Mouse (Mus musculus) embryo, embryonic 9.5 days (tissue): ENCODE measurements at regions not wholly inside any gene's neighbourhood (a gene's known extent, or its start where the extent isn't known, plus 50 kb on each side); places are given as distances from the start of the nearest gene placed in this dataset.

Experiments
- DNase-seq: peaks from one replicate; pipeline ENCODE4 v3.0.0-alpha.2; 2017; ENCODE audit errors: extremely low spot score

DNA sequence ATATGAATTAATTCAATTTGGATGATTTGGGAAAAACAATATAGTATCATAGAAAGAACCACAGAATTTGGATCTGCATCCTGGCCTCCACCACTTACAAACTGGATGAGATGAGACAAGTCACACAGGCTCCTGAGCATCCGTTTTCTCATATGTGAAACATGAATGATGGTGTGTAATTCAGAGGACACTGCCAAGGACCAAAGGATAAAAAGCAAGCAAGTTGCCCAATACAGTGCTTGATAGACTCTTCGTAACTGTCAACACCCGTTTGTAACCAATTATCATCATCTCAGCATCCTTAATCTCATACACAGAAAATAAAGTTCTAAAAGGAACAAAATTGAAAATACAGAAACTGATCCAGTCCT lies 305.8 kb downstream of the Fam49a start:
- no peak for DNase-seq

- no peak for DNase-seq
These were observed 305.3 kb downstream of the Fam49a start for GRCm38 (mm10) chr12:12567058-12567733.

GRCm38 (mm10) chr12:12562267-12562666 lies 300.3 kb downstream of the Fam49a start:
- DNase-seq, result no peak

DNA sequence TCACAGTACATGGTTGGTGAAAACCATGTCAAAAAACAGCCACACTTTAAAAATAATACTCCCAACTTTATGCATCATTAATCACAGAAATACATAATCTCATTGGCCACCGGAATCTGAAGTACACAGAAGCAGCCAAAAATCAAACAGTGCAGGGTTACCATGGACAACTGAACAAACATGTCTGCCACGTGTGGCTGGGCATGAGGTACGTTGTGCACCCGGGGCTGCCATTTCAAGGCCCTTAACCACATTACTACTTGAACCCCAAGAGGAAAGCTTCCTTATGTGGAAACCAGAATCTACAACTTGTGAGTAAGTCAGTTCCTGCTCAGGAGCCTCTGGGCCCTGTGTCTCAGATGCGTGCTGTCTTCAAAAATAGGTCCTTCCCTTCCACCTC lies 289.9 kb downstream of the Fam49a start:
- DNase-seq, result no peak

DNA sequence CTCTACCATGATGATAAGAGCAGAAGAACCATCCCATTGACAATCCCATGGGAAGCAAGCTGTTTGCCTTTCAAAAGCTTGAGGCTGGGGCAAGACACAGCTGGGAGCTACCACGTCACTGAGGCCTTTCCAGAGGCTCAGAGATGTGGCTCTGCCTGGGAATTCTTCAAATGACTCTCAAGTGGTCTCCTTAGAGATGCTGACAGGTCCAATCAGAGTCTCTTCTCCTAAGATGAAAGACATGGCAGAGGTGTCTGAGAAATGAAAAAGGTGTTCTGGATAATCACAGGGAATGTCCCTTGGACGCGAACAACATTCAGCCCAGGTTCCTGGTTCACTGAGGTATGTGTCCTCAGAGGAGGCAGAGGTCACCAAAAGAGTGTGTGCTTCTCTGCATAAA lies 287.7 kb downstream of the Fam49a start:
- no peak for DNase-seq

DNA sequence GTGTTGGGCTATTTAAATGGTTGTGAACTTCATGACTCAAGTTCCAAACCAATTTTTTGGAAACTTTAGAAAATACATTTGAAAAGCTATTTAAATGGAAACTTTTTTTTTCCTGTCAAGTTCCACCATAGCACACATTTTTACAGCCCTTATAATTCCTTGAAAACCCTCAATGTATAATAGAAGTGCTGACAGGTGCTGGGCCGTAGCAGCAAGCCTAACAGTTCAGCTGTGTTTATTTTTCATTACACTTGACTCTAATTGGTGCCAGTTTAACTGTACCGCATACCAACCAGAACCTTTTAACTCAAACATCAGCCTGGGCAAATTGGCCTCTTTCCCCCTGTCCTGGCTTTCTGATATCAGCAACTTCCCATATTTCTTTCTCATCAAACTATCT lies 286.7 kb downstream of the Fam49a start:
- no peak for DNase-seq

DNA sequence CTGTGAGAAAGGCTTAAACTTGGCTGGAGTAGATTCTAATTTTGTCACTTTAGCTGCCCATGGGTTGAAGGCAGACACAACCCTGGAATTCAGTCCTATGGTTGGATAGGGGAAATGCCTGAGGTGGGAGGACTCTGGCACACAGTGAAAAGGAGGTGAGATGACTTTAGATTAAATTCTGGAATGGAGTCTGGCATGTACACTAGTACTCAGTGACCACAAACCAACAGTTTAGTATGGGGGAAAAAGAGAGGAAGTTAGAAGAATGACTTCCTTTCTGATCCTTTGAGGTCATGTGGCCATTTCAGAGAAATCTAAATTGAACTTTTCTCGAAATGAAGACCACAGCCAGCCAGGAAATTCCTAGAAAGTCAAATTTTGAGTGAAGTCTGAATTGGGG lies 285.5 kb downstream of the Fam49a start:
- no peak for DNase-seq

- no peak for DNase-seq
These were observed 284.6 kb downstream of the Fam49a start for GRCm38 (mm10) chr12:12546372-12547031.

GRCm38 (mm10) chr12:12541076-12542070 lies 279.4 kb downstream of the Fam49a start:
- DNase-seq, result peak; percentile 29

- no peak for DNase-seq
These were observed 277.4 kb downstream of the Fam49a start for GRCm38 (mm10) chr12:12539291-12539690.

DNA sequence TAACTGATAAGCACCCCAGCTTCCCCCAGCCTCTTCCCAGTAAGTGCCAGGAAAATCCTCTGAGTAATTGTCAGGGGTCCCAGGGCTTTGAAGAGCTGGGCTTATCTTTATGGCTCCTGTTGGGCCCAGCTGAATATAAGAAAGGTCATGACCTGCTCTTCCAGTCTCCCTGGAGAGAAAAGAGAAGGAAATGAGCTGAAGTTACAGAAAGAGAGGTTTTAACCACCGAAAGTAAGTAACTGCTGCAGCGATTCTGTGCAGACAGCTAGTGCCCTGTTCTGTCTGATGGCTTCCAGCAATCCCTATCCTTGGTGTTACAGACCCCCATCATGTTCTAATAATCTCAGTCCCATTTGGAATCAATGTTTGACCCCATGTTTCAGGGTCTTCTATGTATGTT lies 272.8 kb downstream of the Fam49a start:
- peak; percentile 21 for DNase-seq

DNA sequence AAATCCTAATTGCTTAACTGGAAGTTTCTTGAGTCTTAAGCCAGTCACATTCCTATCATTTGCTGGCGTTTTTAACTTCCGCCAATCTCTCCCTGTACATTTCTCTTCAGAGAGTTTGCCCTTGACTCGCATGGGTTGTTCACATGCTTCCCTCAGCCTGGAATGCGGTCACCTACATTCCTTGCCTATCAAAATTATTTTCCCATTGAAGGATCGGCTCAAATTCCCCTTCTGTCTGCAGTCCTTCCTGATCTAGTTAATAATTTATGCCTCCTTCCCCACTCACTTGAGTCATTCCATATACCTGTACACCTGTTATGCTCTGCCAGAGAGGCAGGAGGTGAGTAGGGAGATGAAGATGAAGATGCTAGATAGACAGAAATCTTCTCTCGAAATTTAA lies 268.9 kb downstream of the Fam49a start:
- DNase-seq, result no peak

DNA sequence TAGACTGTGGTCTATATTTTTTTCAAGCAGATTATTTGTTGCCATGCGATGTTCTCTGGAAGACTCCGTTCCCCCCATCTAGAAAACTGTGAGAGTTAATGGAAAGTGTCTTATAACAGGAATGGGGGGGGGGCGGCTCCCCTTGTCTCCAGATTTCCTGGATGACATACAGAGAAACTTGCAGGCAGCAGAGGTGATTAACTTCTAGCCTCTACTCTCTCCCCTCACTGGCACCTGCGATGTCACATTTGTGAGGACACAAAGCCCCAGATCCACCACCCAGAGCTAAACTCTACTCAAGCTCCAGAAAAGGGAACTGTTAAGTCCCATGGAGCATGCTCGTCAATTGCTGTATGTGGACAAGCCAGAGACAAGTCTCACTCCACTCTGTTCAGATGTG lies 267.6 kb downstream of the Fam49a start:
- DNase-seq, result no peak

DNA sequence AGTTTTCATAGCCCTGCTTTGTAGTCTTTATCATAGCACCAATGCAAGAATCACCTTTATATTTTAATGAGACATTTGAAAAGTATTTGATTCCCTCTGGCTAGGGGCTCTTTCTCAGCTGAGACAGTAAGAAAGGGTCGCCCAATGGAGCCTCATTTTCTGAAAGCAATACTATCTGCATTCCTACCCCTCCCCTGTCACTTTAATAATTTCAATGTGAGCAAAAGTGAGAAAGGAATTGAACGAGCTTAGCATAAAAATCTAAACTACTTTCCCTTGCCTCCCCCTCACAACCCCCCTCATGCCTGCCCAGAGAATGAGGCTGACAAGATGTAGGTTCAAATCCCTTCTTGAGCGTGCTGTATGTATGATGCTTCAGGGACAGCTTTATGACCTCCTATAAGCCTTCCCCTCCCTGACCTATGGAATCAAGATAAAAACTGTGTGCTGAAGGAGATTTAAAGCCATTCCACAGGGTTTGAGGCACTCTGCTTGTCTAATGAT lies 266.6 kb downstream of the Fam49a start:
- no peak for DNase-seq

DNA sequence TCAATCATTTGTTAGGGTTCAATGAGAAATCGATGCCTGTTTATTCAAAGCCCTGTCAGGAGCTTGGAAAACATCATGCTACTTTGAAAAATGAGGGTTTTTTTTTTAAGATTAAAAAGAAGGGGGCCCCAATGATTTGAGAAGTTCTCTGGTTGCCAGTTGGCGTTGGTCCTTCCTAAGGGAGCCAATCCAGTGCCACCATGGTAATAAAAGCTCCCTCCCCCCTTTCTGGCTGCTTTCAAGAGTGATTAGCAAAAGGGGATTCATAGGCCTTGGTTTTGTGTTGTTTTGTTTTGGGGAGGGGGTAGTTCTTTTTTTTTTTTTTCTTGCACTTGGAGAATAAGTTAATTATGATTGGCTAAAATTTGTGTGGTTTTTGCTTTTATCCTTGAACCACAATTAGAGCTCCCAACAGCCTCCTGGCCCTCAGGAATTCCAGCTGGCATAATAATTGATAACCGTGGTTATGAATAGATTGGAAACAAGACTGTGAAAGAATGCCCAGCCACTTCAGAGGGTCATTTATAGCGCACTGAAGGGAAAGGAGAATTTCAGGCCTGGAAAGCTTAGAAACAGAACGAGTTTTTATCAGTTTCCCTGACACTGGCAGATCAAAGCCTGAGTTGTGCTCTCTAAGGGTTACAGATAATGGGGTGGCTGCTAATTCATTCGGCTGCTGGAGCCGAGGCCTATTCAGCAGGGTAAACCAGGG lies 266.0 kb downstream of the Fam49a start:
- no peak for DNase-seq

GRCm38 (mm10) chr12:12527366-12527765 lies 265.4 kb downstream of the Fam49a start:
- no peak for DNase-seq

DNA sequence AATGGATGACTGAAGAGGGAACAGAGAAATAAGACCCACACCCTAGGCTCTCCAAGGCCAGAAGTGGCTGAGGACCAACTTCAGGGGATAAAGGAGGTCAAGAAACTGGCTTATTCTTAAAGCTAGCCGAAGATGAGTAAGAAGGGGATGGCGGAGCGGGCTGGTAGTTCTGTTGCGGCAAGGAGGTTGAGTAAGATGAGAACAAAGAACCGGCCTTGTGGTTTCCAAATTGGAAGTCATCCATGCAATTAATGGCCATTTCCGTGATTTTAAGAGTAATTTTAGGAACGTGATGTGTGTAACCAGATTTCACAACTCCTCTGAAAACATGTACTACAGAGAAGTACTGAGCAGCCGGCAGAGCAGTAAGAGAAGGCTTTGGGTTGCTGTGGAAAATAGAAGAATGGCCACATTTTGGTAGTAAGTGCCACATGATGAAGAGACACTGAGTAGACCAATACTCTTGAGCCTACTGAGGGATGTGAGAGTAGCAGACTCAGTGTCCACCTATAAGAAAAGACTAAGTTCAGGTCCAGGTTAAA lies 258.4 kb downstream of the Fam49a start:
- DNase-seq, result no peak

- no peak for DNase-seq
These were observed 256.6 kb downstream of the Fam49a start for GRCm38 (mm10) chr12:12518490-12519070.

GRCm38 (mm10) chr12:12517020-12517419 lies 255.1 kb downstream of the Fam49a start:
- DNase-seq, result no peak

DNA sequence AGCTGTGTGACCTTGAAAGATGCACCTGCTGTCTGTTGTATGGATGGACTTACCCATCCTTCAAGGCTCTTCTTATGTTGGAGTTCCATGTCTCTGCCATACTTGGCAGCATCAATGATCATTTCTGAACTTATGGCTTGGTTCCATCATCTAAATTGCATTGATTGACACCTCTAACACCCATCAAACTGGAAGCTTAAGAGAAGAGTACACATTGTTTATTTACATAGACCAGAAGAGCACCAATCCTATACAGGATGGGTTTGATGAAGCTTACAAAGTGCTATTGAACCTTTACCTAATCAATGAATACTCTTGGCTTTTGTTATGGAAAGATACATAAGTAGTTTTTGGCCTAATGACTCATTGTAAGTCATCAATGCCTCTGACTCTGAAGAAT lies 248.8 kb downstream of the Fam49a start:
- DNase-seq, result no peak
